10 mouse cellular contexts compared by ENCODE assay signal in the genomic region with DNA sequence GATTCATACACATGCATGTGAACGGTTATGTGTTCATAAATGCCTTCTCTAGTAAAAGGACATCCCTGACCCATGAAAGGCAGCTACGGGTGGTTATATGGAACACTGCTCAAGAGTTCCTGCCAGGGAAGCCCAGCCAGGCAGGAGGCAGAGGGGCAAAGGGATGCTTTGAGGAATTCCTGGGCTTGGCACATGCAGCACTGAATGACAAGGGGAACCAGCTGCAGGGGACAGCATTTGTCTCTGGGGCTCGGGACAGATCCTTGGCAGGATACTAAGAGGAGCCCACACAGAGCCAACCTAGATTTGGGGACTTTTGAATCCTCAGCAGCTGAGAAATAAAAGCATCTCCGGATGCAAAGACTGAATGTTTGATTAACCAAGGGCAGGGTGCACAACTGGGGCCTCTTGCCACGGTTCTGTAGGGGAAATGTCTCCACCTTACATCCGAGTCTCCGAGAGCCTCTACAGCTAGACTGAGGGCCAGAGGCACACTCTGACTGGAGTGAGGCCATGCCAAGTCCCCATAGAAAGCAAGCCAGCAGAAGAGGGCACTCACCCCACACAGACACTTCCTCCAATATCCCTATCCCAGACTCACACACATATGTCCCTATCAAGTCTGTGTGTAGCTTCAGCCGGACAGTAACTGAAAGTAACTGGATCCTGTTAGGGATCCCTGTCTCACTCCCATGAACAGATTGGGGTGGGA.
A peak's percentile ranks its signal among the peaks of the same experiment; 100 is the strongest.
DNase-seq lines count a peak whose midpoint lies in the region.
"Had no signal": no experiment of that assay in that cellular context is flagged by ENCODE, and none has a peak within 500 bp of the region (broad histone marks: within the 10 kb centered on the region; RNA-seq: fewer than 3 reads in every experiment).

No protein-coding gene starts in this region.

- no peaks in the 10 kb centered on the region for H3K9me3 ChIP-seq in midbrain, embryonic 10.5 days (replicated peaks)

- no peak overlapping the region for H3K4me3 ChIP-seq in midbrain, embryonic 10.5 days

- peaks cover 40% of the 10 kb centered on the region for H3K4me1 ChIP-seq in midbrain, embryonic 10.5 days

- 78% methylated on average over 8 of the region's 8 CpGs for WGBS in midbrain, embryonic 10.5 days

- H3K27me3 ChIP-seq in midbrain, embryonic 10.5 days (ENCODE audit: low read depth, poor library complexity, severe bottlenecking): peaks cover 19% of the 10 kb centered on the region

- peak; percentile 28 to 37 for DNase-seq in frontal cortex, postnatal 10 days (ENCODE audit: low spot score in 2 of 2)
- DNase-seq in frontal cortex, postnatal 25 days (ENCODE audit: low spot score in 2 of 2): no peak
- DNase-seq in right cerebral cortex, postnatal 10 days (ENCODE audit: low spot score in 2 of 2): peak; percentile 60 to 64
- DNase-seq in right cerebral cortex, adult 18-20 months: no peak
- DNase-seq in midbrain, embryonic 10.5 days (ENCODE audit: low spot score): no peak
- DNase-seq in adrenal gland, postnatal 36 days: no peak
- no peak for DNase-seq in urinary bladder, postnatal 25 days (ENCODE audit: low spot score)
- no peak for DNase-seq in urinary bladder, postnatal 4 days (ENCODE audit: low spot score in 2 of 2)
- DNase-seq: cerebellum, postnatal 25 days; right cerebral cortex, postnatal 14 days had no signal

- H3K36me3 ChIP-seq in midbrain, embryonic 10.5 days: no peaks in the 10 kb centered on the region

- H3K27ac ChIP-seq in midbrain, embryonic 10.5 days (replicated peaks): peak overlapping the region; percentile 77

Comparison
In these comparisons a context has a peak if more than half of its experiments do, and no peak if none do; other contexts are left out.
1. DNase-seq: peak in frontal cortex, postnatal 10 days (2 of 2) and right cerebral cortex, postnatal 10 days (2 of 2); none in frontal cortex, postnatal 25 days (0 of 2), right cerebral cortex, adult 18-20 months (single experiment), midbrain, embryonic 10.5 days (single experiment), adrenal gland, postnatal 36 days (0 of 2), urinary bladder, postnatal 25 days (single experiment) and urinary bladder, postnatal 4 days (0 of 2).